Mouse (Mus musculus) myocyte (in vitro differentiated cells): ENCODE results near the gene Tmem232. TPM values are rescaled to one million over a fixed set of nuclear protein-coding genes. Genes with fewer than 3 reads are reported as not detected.
"Not testable (repeated sequence)": the region's sequence is repeated elsewhere in the genome, so short reads cannot be mapped to it uniquely, and the experiment has no call there.

Source experiments
- H3K27me3 ChIP-seq: one replicate; pipeline ENCODE4 v1.6.1; 2011; ENCODE audit not compliant: control insufficient read depth, insufficient read depth, insufficient read length
- H3K36me3 ChIP-seq: one replicate; pipeline ENCODE4 v1.6.1; 2011; ENCODE audit not compliant: control insufficient read depth, insufficient read depth
- H3K4me2 ChIP-seq: one replicate; pipeline ENCODE4 v1.6.1; 2011; ENCODE audit warnings: low read depth, control low read depth
- H3K4me3 ChIP-seq: one replicate; pipeline ENCODE4 v1.5.1; 2011; ENCODE audit warnings: mild to moderate bottlenecking, control low read depth, moderate library complexity
- H3K79me2 ChIP-seq: one replicate; pipeline ENCODE4 v1.6.1; 2011; ENCODE audit not compliant: control insufficient read depth, insufficient read depth
- H3ac ChIP-seq: one replicate; pipeline ENCODE4 v1.6.1; 2011; ENCODE audit not compliant: control insufficient read depth, insufficient read length
- CEBPB ChIP-seq: IDR thresholded peaks from 2 replicates; pipeline ENCODE4 v1.6.1; 2011; ENCODE audit warnings: mild to moderate bottlenecking, moderate library complexity; ENCODE audit not compliant: poor library complexity, insufficient read depth, severe bottlenecking
- E2F4 ChIP-seq: IDR thresholded peaks from one replicate; pipeline ENCODE4 v1.6.1; 2011; ENCODE audit warnings: mild to moderate bottlenecking, control low read depth, moderate library complexity; ENCODE audit not compliant: insufficient read depth
- MAX ChIP-seq: IDR thresholded peaks from one replicate; pipeline ENCODE4 v1.6.1; 2011; ENCODE audit warnings: low read depth, mild to moderate bottlenecking, control low read depth
- MYOD1 ChIP-seq, 3 experiments: IDR thresholded peaks; one replicate each; pipeline ENCODE4 v1.6.1; 2011; ENCODE audit warnings: control low read depth in 2 of 3, low read depth in 2 of 3, mild to moderate bottlenecking in 2 of 3, moderate library complexity in 1 of 3; ENCODE audit not compliant: insufficient read length in 2 of 3, control insufficient read depth in 1 of 3
- MYOG ChIP-seq, 3 experiments: IDR thresholded peaks; one replicate each; pipeline ENCODE4 v1.6.1; 2011; ENCODE audit warnings: control low read depth in 2 of 3, low read depth in 2 of 3, mild to moderate bottlenecking in 2 of 3; ENCODE audit not compliant: insufficient read length in 2 of 3, control insufficient read depth in 1 of 3, insufficient read depth in 1 of 3
- POLR2A ChIP-seq: IDR thresholded peaks from one replicate; pipeline ENCODE4 v1.6.1; 2011; ENCODE audit warnings: low read depth, mild to moderate bottlenecking, control low read depth, moderate library complexity; ENCODE audit not compliant: insufficient read length
- POLR2AphosphoS2 ChIP-seq: IDR thresholded peaks from one replicate; pipeline ENCODE4 v1.6.1; 2011; ENCODE audit warnings: low read depth, control low read depth; ENCODE audit not compliant: insufficient read length
- REST ChIP-seq: IDR thresholded peaks from one replicate; pipeline ENCODE4 v1.6.1; 2011; ENCODE audit warnings: mild to moderate bottlenecking, control low read depth, moderate library complexity; ENCODE audit not compliant: insufficient read depth, insufficient read length
- SRF ChIP-seq: IDR thresholded peaks from one replicate; pipeline ENCODE4 v1.6.1; 2011; ENCODE audit warnings: low read depth; ENCODE audit not compliant: control insufficient read depth, insufficient read length
- TCF12 ChIP-seq: IDR thresholded peaks from one replicate; pipeline ENCODE4 v1.6.1; 2011; ENCODE audit warnings: mild to moderate bottlenecking, control low read depth; ENCODE audit not compliant: poor library complexity, insufficient read depth, severe bottlenecking
- TCF3 ChIP-seq: IDR thresholded peaks from one replicate; pipeline ENCODE4 v1.6.1; 2011; ENCODE audit warnings: low read depth, control low read depth; ENCODE audit not compliant: insufficient read length
- USF1 ChIP-seq: IDR thresholded peaks from one replicate; pipeline ENCODE4 v1.6.1; 2011; ENCODE audit warnings: low read depth, mild to moderate bottlenecking, control low read depth, moderate library complexity
- polyA plus RNA-seq: library from polyadenylated mRNA; unstranded; fragments of >200 nt; fragmentation: generic; extraction: Trizol; gene quantifications from one replicate; pipeline ENCODE4 v1.2.1, GENCODE M21; 2012; ENCODE audit warnings: missing spikeins

Gene Tmem232
- polyA plus RNA-seq, 1 experiment: not detected

GRCm38 (mm10) chr17:65556798-65557197, 16.2 kb upstream of the Tmem232 start:
- no peaks in the 10 kb centered on the region for H3K36me3 ChIP-seq
- TF ChIP-seq MAX (no peak), MYOD1 (IDR thresholded peaks at IDR 0.05; ENCODE audit: control insufficient read depth in 1 of 3, insufficient read length in 2 of 3, low read depth in 2 of 3) (peak in 1 of 3 experiments; percentile 73), USF1 (no peak), MYOG (IDR thresholded peaks at IDR 0.05; ENCODE audit: control insufficient read depth in 1 of 3, insufficient read depth in 1 of 3, insufficient read length in 2 of 3, low read depth in 2 of 3) (peak in 2 of 3 experiments; percentile 43 to 87)

GRCm38 (mm10) chr17:65552426-65552997, 11.9 kb upstream of the Tmem232 start:
- Histone ChIP-seq H3K79me2 (no peaks in the 10 kb centered on the region), H3ac (no peak overlapping the region), H3K4me2 (peak overlapping the region; percentile 32), H3K27me3 (no peaks in the 10 kb centered on the region), H3K36me3 (no peaks in the 10 kb centered on the region), H3K4me3 (no peak overlapping the region)
- no peak for TF ChIP-seq MAX
- no peak for TF ChIP-seq MYOD1 (IDR thresholded peaks at IDR 0.05; ENCODE audit: control insufficient read depth in 1 of 3, insufficient read length in 2 of 3, low read depth in 2 of 3)
- TF ChIP-seq E2F4: no peak
- no peak for TF ChIP-seq USF1
- no peak for TF ChIP-seq REST
- TF ChIP-seq SRF: no peak
- TF ChIP-seq CEBPB: no peak
- no peak for TF ChIP-seq TCF3
- TF ChIP-seq TCF12: no peak
- TF ChIP-seq POLR2A: no peak
- no peak for TF ChIP-seq MYOG (IDR thresholded peaks at IDR 0.05; ENCODE audit: control insufficient read depth in 1 of 3, insufficient read depth in 1 of 3, insufficient read length in 2 of 3, low read depth in 2 of 3)
- TF ChIP-seq POLR2AphosphoS2: no peak

More at GRCm38 (mm10) chr17:65556798-65557197, 16.2 kb upstream of the Tmem232 start:
- no peaks in the 10 kb centered on the region for H3K27me3 ChIP-seq
- H3ac ChIP-seq: no peak overlapping the region
- no peaks in the 10 kb centered on the region for H3K79me2 ChIP-seq
- peak overlapping the region; percentile 61 for H3K4me2 ChIP-seq
- no peak overlapping the region for H3K4me3 ChIP-seq

GRCm38 (mm10) chr17:65550357-65550756, 9.8 kb upstream of the Tmem232 start:
- Histone ChIP-seq H3K36me3 (no peaks in the 10 kb centered on the region), H3ac (no peak overlapping the region), H3K4me2 (no peak overlapping the region), H3K4me3 (no peak overlapping the region), H3K79me2 (no peaks in the 10 kb centered on the region), H3K27me3 (no peaks in the 10 kb centered on the region)
- TF ChIP-seq REST (no peak), USF1 (no peak)

- TF ChIP-seq POLR2A (no peak), SRF (no peak), MYOG (IDR thresholded peaks at IDR 0.05; ENCODE audit: control insufficient read depth in 1 of 3, insufficient read depth in 1 of 3, insufficient read length in 2 of 3, low read depth in 2 of 3) (no peak), MAX (no peak), REST (no peak), USF1 (no peak), TCF3 (no peak), E2F4 (no peak), MYOD1 (IDR thresholded peaks at IDR 0.05; ENCODE audit: control insufficient read depth in 1 of 3, insufficient read length in 2 of 3, low read depth in 2 of 3) (no peak), POLR2AphosphoS2 (no peak), CEBPB (no peak), TCF12 (no peak)
- Histone ChIP-seq H3K4me3 (no peak overlapping the region), H3K36me3 (no peaks in the 10 kb centered on the region), H3K4me2 (no peak overlapping the region), H3K79me2 (no peaks in the 10 kb centered on the region), H3K27me3 (no peaks in the 10 kb centered on the region), H3ac (no peak overlapping the region)
Measured at GRCm38 (mm10) chr17:65548698-65549365, 8.2 kb upstream of the Tmem232 start.

GRCm38 (mm10) chr17:65546221-65546620, 5.6 kb upstream of the Tmem232 start:
- not testable (repeated sequence) for H3K4me3 ChIP-seq, H3ac ChIP-seq

GRCm38 (mm10) chr17:65536156-65536555, 4.4 kb downstream of the Tmem232 start:
- H3K4me2 ChIP-seq: no peak overlapping the region

More at GRCm38 (mm10) chr17:65546221-65546620, 5.6 kb upstream of the Tmem232 start:
- not testable (repeated sequence) for H3K79me2 ChIP-seq, H3K27me3 ChIP-seq, H3K36me3 ChIP-seq, H3K4me2 ChIP-seq

GRCm38 (mm10) chr17:65532381-65532780, 8.2 kb downstream of the Tmem232 start:
- not testable (repeated sequence) for H3ac ChIP-seq, H3K36me3 ChIP-seq, H3K79me2 ChIP-seq, H3K4me3 ChIP-seq, H3K27me3 ChIP-seq, H3K4me2 ChIP-seq

More at GRCm38 (mm10) chr17:65536156-65536555, 4.4 kb downstream of the Tmem232 start:
- TF ChIP-seq MYOG (IDR thresholded peaks at IDR 0.05; ENCODE audit: control insufficient read depth in 1 of 3, insufficient read depth in 1 of 3, insufficient read length in 2 of 3, low read depth in 2 of 3): no peak
- H3ac ChIP-seq: no peak overlapping the region
- no peak overlapping the region for H3K4me3 ChIP-seq
- no peaks in the 10 kb centered on the region for H3K79me2 ChIP-seq
- no peaks in the 10 kb centered on the region for H3K27me3 ChIP-seq
- no peaks in the 10 kb centered on the region for H3K36me3 ChIP-seq
